Mouse (Mus musculus) monocyte, adult 2 months (primary cell): ENCODE measurements at regions not wholly inside any gene's neighbourhood (a gene's known extent, or its start where the extent isn't known, plus 50 kb on each side); places are given as distances from the start of the nearest gene placed in this dataset.

Source experiments
- DNase-seq, 2 experiments: peaks; one replicate each; pipeline ENCODE4 v3.0.0; 2022; ENCODE audit warnings: low spot score in 2 of 2, low read depth in 1 of 2

GRCm38 (mm10) chr7:36829710-36830109 lies 131.8 kb downstream of the Tshz3 start:
- DNase-seq, result no peak

- DNase-seq, result no peak
Measured at GRCm38 (mm10) chr7:36830155-36830554, 132.2 kb downstream of the Tshz3 start.

GRCm38 (mm10) chr7:36848279-36848678 lies 150.4 kb downstream of the Tshz3 start:
- DNase-seq, result no peak

DNA sequence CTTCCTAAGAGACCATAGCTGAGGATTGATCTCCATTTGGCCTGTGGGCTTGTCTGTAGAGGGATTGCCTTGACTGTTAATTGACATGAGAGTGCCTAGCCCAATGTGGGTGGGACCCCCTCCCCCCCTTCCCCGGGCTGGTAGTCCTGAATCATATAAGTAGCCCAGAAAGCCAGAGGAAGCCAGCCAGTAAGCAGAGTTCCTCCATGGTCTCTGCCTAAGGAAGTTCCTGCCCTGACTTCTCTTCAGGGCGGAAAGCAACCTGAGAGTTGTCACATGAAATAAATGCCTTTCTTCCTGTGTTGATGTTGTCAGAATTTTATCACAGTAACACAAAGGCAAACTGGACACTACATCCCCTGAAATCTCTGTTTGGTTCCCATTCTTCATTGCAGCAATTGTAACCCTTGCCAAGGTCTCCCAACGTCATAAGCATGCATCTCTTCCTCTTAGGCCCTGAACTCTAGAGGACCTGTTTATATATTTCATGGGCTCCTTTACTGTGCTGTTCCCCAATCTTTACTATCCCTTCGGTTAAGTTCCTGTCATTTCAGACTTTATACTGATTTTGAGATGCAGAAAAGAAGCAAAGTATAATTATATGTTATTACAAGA lies 153.5 kb downstream of the Tshz3 start:
- no peak for DNase-seq

GRCm38 (mm10) chr7:36854308-36854707 lies 156.4 kb downstream of the Tshz3 start:
- DNase-seq, result no peak

DNA sequence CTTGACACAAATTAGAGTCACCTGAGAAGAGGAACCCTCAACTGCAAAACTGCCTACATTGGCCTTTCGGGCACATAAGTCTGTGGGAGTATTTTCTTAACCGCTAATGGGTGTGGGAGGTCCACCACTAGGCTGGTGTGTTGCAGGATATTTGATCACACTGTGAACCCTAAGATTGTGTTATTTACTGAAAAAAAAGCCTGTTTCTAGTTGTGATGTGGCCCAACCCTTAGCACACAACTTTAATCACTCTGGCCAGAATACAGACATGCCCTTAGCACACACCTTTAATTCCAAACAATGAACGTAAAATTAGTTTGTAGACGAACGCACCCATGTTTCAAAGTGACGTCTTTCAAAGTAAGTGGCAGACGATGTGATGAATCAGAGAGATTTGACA lies 161.5 kb downstream of the Tshz3 start:
- no peak for DNase-seq

DNA sequence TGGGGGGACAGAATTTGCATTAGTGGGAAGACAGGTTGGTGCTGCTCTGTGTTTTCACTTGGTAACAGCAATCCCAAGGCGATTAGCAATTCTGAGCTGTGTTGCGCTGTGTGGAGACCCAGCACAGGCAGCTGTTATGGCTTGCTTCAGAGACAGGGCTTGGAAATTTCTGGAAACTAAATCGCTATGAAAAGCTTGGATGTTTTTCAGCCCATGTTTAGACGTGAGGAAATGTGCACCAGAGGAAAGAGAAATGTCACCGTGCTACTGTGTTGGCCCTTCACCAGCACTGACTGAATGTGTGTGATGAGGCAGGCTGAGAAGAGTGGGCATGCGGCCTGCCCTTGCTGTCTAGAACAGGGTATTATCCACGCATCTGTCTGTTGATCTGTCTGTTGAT lies 164.6 kb downstream of the Tshz3 start:
- no peak for DNase-seq

DNA sequence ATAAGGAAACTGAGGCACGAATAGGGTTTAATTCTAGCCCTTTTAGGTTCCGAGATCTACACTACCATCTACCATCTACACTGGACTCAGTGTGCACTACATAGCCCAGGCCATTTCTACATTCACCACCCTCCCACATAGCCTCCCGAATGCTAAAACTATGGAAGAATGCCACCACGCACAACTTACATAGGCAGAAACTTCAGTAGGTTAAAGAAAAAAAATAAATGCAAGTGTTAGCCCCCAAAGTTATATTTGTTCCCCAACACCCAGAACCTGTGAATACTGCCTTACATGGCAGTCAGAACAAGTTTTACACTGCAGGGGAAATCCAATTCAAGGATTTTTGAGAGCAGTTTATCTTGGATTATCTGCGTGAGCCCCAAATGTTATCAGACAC lies 165.8 kb downstream of the Tshz3 start:
- no peak for DNase-seq

DNA sequence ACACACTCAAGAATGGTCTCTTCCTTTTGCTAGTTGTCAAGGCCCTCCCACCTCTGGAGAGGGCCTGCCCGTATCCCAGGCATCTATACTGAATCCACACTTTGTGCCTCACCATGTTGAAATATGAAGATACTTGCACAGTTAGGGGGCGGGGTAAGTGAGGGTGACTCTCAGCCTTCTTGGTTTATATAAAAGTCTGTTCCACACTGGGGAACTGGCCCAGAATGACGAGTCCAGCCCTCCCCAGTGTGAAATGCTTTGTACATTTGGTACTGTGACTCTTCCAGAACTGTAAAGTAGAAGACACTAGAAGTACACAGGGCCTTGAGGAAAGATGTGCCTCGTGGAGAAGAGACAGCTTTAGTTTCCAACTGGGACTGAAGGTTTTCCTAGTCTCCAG lies 166.8 kb downstream of the Tshz3 start:
- DNase-seq, result no peak

DNA sequence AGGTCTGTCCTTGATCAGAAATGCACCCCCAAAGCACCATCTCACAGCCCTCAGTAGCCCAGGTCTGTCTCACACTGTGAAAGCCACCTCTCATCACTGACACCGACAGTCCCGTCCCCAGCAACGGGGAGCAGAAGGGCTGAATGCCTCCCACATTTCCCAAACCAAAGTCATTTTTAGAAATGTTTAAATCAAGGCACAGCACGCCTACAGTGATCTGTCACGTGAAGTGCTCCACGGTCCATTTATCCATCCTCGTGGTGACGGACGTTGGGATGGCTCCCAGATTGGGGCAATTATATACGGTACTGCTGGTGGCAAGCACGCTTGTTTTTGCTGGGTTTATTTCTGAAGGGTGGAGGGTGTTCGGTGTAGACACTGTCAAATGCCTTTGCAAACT lies 168.7 kb downstream of the Tshz3 start:
- DNase-seq, result no peak

DNA sequence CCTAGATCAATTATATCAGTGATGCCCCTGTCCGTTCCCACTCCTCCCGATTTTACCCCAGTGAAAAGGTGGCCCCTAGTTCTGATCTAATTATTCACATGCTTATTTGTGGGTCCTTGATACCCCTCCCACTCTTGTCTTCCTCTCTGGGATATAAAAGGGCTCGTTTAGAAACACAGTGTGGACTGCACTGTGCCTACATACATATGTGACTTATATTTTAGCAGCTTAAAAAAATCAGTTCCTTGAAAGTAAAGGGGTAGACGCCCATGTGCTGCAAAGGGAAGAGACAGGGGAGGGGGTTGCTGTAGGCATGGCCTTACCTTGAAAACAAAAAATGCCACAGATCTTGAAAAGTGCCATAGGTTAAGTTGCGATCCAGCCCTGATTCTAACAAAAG lies 176.1 kb downstream of the Tshz3 start:
- DNase-seq, result no peak

DNA sequence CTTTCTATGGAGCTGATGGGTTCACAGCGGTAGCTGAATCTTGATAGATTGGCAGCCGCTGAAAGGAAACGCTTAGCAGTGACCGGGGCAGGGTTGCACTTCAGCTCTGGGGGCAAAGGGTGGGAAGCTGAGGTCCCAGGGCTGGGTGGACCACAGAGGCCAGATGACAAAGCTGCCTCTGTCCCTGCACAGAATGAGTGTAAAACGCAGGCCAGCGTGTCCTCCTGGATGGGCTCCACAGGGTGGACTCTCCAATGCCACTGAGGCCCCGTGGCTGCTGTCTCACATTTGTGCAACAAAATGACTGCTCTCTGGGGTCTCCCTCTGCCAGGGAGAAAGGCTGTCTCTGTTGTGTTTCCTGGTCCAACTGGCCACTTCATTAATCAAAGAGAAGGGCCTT lies 179.8 kb downstream of the Tshz3 start:
- no peak for DNase-seq

DNA sequence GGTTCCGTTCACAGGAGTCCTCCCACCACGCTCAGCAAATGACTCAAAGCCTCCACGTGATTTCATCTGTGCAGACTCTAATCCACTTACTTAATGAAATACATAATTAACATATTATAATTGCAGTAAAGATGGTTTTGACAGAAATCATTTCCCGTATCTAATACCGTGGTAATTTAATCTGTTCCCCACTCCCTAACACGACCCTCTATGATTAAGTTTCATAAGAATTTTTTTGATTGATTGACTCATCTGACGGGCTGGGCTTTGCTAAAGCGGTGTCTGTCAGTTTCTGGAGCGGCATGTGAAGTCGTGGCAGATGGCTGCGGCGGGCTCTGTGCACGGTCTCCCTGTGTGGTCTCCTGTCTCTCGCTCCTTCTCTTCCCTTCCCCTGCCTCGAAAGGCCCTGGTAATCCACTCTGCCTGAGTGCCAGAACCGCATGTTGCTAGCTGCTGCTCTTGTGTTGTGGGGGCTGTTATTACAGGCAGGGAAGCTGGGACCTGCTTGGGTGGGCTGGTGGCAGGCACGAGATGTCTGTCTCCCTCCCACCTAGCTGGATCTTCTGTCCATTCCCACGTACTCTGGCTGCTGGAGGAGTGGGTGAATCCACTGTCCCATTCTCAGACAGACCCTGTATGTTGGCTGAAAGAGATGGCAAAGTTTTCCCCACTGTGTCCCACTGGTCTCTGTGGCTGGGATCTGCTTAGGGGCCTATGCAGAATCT lies 195.0 kb downstream of the Tshz3 start:
- DNase-seq, result no peak

GRCm38 (mm10) chr7:36896339-36896738 lies 198.4 kb downstream of the Tshz3 start:
- no peak for DNase-seq

DNA sequence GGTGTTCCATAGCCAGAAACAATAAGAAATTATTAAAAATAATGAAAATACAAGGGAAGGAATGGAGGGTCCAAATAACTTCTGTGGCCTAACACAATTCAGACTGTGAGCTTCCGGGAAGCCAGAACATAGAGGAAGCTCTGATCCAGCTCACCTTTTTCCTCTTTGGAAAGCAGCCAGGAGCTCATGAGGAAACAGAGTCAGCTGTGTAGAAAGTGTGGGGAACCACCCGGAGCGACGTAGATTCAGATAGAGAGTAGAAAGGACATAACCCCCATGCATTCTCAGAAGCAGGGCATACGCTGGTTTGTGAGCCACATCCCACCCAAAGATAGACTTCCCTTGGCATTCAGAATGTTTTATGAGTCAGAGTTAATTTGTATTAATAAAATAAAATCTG lies 203.6 kb downstream of the Tshz3 start:
- no peak for DNase-seq

- no peak for DNase-seq
Measured at GRCm38 (mm10) chr7:36913304-36913703, 215.4 kb downstream of the Tshz3 start.

- DNase-seq, result no peak
Measured at GRCm38 (mm10) chr7:36914261-36914660, 216.3 kb downstream of the Tshz3 start.

DNA sequence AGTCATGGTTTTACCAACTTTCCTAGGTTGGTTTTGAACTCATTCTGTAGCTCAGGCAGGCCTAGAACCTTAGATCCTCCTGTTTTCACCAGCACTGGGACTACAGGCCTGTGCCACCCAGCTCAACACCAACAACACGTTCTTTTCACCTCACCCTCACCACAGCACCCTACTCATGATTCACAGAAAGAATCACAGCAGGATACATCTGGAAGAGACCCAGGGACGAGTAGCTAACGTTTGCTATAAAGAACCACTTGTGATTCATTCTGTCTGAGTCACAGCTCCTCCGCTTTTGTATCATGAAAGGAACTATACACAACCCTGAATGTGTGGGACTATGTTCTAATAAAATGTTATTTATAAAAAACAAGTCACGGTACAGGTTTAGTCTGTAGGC lies 217.3 kb downstream of the Tshz3 start:
- no peak for DNase-seq

- no peak for DNase-seq
Measured at GRCm38 (mm10) chr7:36917011-36917410, 219.1 kb downstream of the Tshz3 start.

DNA sequence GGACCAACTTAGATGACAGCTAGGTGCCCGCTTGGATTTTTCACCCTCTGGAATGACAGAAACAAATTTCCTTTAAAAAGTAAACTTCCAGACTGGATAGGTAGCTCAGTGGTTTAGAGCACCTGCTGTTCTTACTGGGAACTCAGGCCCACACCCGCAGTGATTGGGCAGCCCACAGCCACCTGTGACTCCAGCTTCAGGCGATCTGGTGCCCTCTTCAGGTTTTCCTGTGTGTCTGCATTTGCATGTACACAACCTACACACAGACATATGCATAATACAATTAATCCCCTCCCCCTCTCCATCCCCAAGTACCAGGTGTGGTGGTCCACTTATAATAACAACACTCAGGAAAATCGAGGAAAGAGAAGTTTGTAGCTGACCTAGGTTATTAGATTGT lies 221.5 kb downstream of the Tshz3 start:
- no peak for DNase-seq

DNA sequence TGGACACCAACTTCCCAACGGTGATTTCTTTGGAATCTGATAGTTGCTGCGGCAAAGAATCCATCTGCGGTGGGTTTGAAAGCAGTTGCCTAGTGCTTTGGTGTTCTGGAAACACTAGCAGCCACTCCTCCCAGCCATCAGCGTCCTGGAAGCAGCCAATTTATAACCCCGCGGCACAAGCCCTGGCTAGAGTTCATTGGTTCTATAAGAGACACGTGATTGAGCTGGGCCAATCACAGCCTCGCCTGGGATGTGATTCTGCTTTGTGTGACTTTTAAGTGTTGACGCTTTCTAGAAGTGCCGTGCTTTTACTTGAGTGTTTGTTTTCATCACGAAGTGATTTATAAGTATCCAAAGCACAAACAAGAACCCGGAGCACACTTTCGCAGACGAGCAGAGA lies 223.1 kb downstream of the Tshz3 start:
- no peak for DNase-seq

DNA sequence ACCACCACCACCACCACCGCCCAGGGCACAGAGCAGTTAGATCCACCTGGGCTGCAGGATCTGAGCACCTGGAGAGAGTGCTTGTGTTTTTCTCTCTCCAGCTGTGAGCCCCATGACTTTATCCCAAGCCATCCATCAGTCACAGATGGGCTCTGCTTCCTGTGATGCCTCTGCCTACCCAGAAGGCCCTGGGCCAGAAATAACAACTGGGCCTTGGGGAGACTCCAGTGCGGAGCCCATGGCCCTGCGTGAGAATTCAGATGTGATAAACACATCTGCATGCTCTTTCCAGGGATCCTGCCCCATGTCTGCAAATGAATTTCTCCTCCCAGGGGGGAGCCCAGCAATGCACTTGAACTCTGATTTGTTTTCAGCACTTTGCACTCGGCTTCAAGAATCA lies 235.6 kb downstream of the Tshz3 start:
- DNase-seq, result no peak
